Mouse (Mus musculus): Measurements from ENCODE around the gene Tldc1.

- TF ChIP-seq CTCF (IDR thresholded peaks at IDR 0.05; ENCODE audit: extremely low read depth, insufficient read length, insufficient replicate concordance, low read depth, low read length), result no peak
- no peak for TF ChIP-seq POLR2A (IDR thresholded peaks at IDR 0.05; ENCODE audit: low read depth, low read length)
These were observed 451 bp downstream of the Tldc1 start for GRCm38 (mm10) chr8:119777765-119778164.
